Mouse (Mus musculus) lung, embryonic 16.5 days (tissue): ENCODE results near the gene Vrk2. TPM values are rescaled to one million over a fixed set of nuclear protein-coding genes. Genes with fewer than 3 reads are reported as not detected.

Experiments used
- ATAC-seq: fragments of 200-750 bp; cut with Nextera tagmentation; 2 replicates; pipeline ENCODE4 v1.8.0; 2017; ENCODE audit warnings: low read depth, mild to moderate bottlenecking, moderate library complexity
- H3K27ac ChIP-seq: fragments of 300-500 bp; sonication (generic); 2 replicates; pipeline ENCODE4 v1.5.1; 2014; ENCODE audit warnings: mild to moderate bottlenecking, control low read depth, low read length
- H3K27me3 ChIP-seq: fragments of 300-500 bp; sonication (generic); 2 replicates; pipeline ENCODE4 v1.6.1; 2014; ENCODE audit warnings: low read depth, low read length, mixed read lengths; ENCODE audit not compliant: control insufficient read depth, insufficient read depth
- H3K36me3 ChIP-seq: fragments of 300-500 bp; sonication (generic); 2 replicates; pipeline ENCODE4 v1.6.1; 2014; ENCODE audit warnings: low read length; ENCODE audit not compliant: control insufficient read depth, insufficient read depth
- H3K4me1 ChIP-seq: fragments of 300-500 bp; sonication (generic); replicated peaks from 2 replicates; pipeline ENCODE4 v1.6.1; 2014; ENCODE audit warnings: low read length, mixed read lengths; ENCODE audit not compliant: control insufficient read depth, insufficient read depth
- H3K4me2 ChIP-seq: fragments of 300-500 bp; sonication (generic); 2 replicates; pipeline ENCODE4 v1.6.1; 2014; ENCODE audit warnings: low read depth, low read length, control low read depth
- H3K4me3 ChIP-seq: fragments of 300-500 bp; sonication (generic); 2 replicates; pipeline ENCODE4 v1.5.1; 2014; ENCODE audit warnings: mild to moderate bottlenecking, low read length, control low read depth
- H3K9ac ChIP-seq: fragments of 300-500 bp; sonication (generic); 2 replicates; pipeline ENCODE4 v1.6.1; 2014; ENCODE audit warnings: low read length, control low read depth
- H3K9me3 ChIP-seq: fragments of 300-500 bp; sonication (generic); 2 replicates; pipeline ENCODE4 v1.6.1; 2016; ENCODE audit warnings: low read length; ENCODE audit not compliant: control insufficient read depth
- WGBS: fragments of 180-500 bp; shearing (Covaris S2); extraction: QIAGEN DNeasy Blood & Tissue Kit; methylation state at CpG from one replicate; pipeline ENCODE4 v1.1.7; 2014; 5-methylcytosine and 5-hydroxymethylcytosine counted together
- polyA plus RNA-seq: library from polyadenylated mRNA; unstranded; fragments of >200 nt; fragmentation: Nextera tagmentation; extraction: Ambion mirVana; gene quantifications from 2 replicates; pipeline ENCODE4 v1.2.1, GENCODE M21; 2015

Gene Vrk2
- polyA plus RNA-seq, 1 experiment from 2014 or later = 20.7 TPM

DNA sequence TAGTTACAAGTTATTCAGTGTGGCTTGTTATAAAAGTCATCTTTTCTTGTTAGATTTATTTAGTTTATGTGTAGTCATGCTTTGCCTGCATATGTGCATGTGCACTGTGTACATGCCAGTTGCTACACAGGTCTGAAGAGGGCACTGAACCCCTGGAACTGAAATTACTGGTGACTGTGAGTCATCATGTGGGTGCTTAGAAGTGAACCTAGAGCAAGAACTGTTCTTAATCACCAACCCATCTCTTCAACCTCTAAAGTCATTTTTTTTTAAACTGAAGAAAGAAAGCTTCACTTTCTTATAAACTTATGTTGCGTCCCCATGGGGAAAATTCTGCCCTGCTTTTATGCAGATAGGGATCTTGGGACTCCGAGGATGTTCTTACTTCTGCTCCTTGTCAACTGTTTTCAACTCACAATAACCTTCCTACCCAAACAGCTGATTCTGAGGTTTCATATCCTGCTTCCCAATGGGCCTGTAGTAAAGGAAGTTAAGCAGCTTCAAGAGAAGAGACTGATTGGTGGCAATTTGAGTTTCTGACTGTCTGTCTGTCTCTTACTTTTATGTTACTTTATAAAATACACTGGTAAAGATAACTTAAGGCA is 7.9 kb upstream of the Vrk2 start:
- no peaks in the 10 kb centered on the region for H3K9me3 ChIP-seq
- H3K27me3 ChIP-seq = no peaks in the 10 kb centered on the region
- no peak for ATAC-seq
- no peaks in the 10 kb centered on the region for H3K36me3 ChIP-seq
- no peak overlapping the region for H3K9ac ChIP-seq
- H3K4me2 ChIP-seq = no peak overlapping the region
- WGBS = 81% methylated on average over 2 of the region's 2 CpGs
- no peak overlapping the region for H3K27ac ChIP-seq
- H3K4me1 ChIP-seq = no peaks in the 10 kb centered on the region
- no peak overlapping the region for H3K4me3 ChIP-seq

- ATAC-seq = no peak
- WGBS = 80% methylated on average over 4 of the region's 4 CpGs
- no peaks in the 10 kb centered on the region for H3K4me1 ChIP-seq
- H3K4me3 ChIP-seq = no peak overlapping the region
- no peak overlapping the region for H3K9ac ChIP-seq
- H3K27ac ChIP-seq = no peak overlapping the region
- H3K9me3 ChIP-seq = no peaks in the 10 kb centered on the region
- H3K36me3 ChIP-seq = no peaks in the 10 kb centered on the region
- H3K4me2 ChIP-seq = no peak overlapping the region
- no peaks in the 10 kb centered on the region for H3K27me3 ChIP-seq
Observed at GRCm38 (mm10) chr11:26600692-26601091, 6.9 kb upstream of the Vrk2 start.

- Histone ChIP-seq H3K9me3 (no peaks in the 10 kb centered on the region), H3K4me1 (no peaks in the 10 kb centered on the region), H3K27me3 (no peaks in the 10 kb centered on the region), H3K4me3 (no peak overlapping the region), H3K4me2 (no peak overlapping the region), H3K36me3 (no peaks in the 10 kb centered on the region), H3K27ac (no peak overlapping the region), H3K9ac (no peak overlapping the region)
- 44% methylated on average over 1 of the region's 1 CpGs for WGBS
- ATAC-seq = no peak
Observed at GRCm38 (mm10) chr11:26598876-26599275, 5.1 kb upstream of the Vrk2 start.

DNA sequence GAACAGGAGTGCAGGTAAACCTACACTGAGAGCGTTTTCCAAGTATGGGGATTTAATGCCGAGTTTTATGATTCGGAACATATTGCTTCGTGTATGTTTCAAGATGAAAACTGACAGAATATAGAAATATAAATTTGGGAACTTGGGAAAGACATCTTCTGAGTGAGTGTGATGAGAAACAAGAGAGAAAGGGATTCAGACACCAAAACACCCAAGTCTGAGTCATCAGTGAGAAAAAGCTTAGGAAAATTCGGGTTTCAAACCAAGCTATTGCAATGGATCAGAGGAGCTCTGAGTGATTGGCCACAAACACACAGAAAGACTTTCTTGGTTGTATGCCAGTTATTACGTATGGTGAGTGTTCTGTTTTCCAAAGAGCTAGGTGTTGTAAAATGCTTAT is 4.0 kb upstream of the Vrk2 start:
- ATAC-seq = no peak
- no peaks in the 10 kb centered on the region for H3K27me3 ChIP-seq
- 72% methylated on average over 6 of the region's 6 CpGs for WGBS
- no peaks in the 10 kb centered on the region for H3K9me3 ChIP-seq
- H3K4me1 ChIP-seq = no peaks in the 10 kb centered on the region; the same call in 1 of the 2 replicates
- H3K4me3 ChIP-seq = no peak overlapping the region
- no peak overlapping the region for H3K4me2 ChIP-seq
- no peak overlapping the region for H3K9ac ChIP-seq
- no peak overlapping the region for H3K27ac ChIP-seq
- H3K36me3 ChIP-seq = no peaks in the 10 kb centered on the region

DNA sequence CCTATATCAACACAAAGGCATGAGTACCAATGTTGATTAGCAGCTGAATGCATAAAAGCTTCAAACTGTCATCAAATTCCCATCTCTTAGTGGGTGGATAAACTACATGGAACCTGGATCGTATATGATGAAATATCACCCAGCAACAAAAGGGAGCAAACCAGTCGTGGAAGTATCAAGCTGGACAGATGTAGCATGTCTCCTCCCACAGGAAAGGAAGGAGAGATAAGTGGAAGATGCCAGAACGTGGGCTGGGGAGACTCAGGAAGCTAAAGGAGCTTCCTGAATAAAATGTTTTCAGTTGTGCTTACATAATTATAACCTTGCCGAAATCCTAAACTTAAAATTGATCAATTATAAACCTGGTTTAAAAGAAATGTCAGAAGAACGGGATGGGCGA is 3.3 kb upstream of the Vrk2 start:
- ATAC-seq = no peak
- no peaks in the 10 kb centered on the region for H3K36me3 ChIP-seq
- whole genome bisulfite sequencing = 48% methylated on average over 6 of the region's 6 CpGs
- H3K4me1 ChIP-seq = no peaks in the 10 kb centered on the region; the same call in 1 of the 2 replicates
- no peaks in the 10 kb centered on the region for H3K9me3 ChIP-seq
- no peak overlapping the region for H3K9ac ChIP-seq
- H3K27me3 ChIP-seq = no peaks in the 10 kb centered on the region
- H3K4me2 ChIP-seq = no peak overlapping the region
- no peak overlapping the region for H3K27ac ChIP-seq
- no peak overlapping the region for H3K4me3 ChIP-seq

GRCm38 (mm10) chr11:26596186-26596585 is 2.4 kb upstream of the Vrk2 start:
- 72% methylated on average over 1 of the region's 1 CpGs for WGBS
- H3K9ac ChIP-seq = no peak overlapping the region
- no peaks in the 10 kb centered on the region; the same call in 1 of the 2 replicates for H3K4me1 ChIP-seq
- no peaks in the 10 kb centered on the region for H3K9me3 ChIP-seq
- no peaks in the 10 kb centered on the region for H3K36me3 ChIP-seq
- H3K27ac ChIP-seq = no peak overlapping the region
- no peaks in the 10 kb centered on the region for H3K27me3 ChIP-seq
- no peak overlapping the region for H3K4me3 ChIP-seq
- ATAC-seq = no peak
- no peak overlapping the region for H3K4me2 ChIP-seq

GRCm38 (mm10) chr11:26594487-26594886 is 688 bp upstream of the Vrk2 start:
- Histone ChIP-seq H3K27ac (no peak overlapping the region), H3K4me2 (no peak overlapping the region), H3K4me1 (no peaks in the 10 kb centered on the region; the same call in 1 of the 2 replicates), H3K9ac (no peak overlapping the region), H3K36me3 (no peaks in the 10 kb centered on the region; the same call in 1 of the 2 replicates), H3K27me3 (no peaks in the 10 kb centered on the region), H3K4me3 (no peak overlapping the region), H3K9me3 (no peaks in the 10 kb centered on the region)
- WGBS = 86% methylated on average over 1 of the region's 1 CpGs
- no peak for ATAC-seq

DNA sequence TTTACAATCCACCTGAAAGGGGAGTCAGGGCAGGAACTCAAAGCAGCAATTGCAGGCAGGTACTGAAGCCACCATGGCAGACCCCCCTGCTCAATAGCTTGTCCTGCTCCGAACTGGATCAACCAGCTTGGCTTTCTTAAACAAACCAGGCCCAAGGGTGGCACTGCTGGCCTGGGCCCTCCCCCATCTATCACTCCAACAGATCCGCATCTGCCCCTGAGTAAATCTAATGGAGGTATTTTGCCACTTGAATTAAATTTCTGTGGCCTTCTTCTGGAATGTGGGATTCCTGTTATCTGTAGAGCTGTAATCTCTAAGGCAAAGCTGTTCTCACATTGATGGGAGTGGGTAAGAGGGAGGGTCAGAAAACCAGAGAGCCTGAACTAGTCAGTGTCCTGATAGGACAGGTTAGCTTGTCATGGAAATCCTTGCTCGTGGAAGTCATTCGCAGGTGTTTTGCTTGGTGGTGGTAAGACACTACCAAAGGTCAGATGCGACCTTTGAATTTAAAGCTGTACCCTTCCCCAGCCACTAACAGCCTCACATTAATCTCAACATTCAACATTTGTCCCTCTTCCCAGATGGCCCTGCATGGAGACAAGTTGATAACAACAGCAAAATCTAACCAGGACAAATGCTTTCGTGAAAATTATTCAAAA is 1.3 kb downstream of the Vrk2 start:
- ATAC-seq = no peak
- Histone ChIP-seq H3K9ac (peak overlapping the region; percentile 89), H3K9me3 (no peaks in the 10 kb centered on the region), H3K4me1 (no peaks in the 10 kb centered on the region; the same call in 1 of the 2 replicates), H3K36me3 (no peaks in the 10 kb centered on the region; the same call in none of the 2 replicates), H3K4me2 (peak overlapping the region; percentile 66), H3K27ac (peak overlapping the region; percentile 83), H3K4me3 (peak overlapping the region; percentile 82), H3K27me3 (no peaks in the 10 kb centered on the region)
- 25% methylated on average over 6 of the region's 6 CpGs for WGBS

- Histone ChIP-seq H3K9ac (no peak overlapping the region), H3K4me1 (no peaks in the 10 kb centered on the region), H3K4me2 (no peak overlapping the region), H3K27ac (no peak overlapping the region), H3K4me3 (no peak overlapping the region), H3K36me3 (no peaks in the 10 kb centered on the region; the same call in none of the 2 replicates), H3K9me3 (no peaks in the 10 kb centered on the region), H3K27me3 (no peaks in the 10 kb centered on the region)
- WGBS = 91% methylated on average over 1 of the region's 1 CpGs
- ATAC-seq = no peak
Observed at GRCm38 (mm10) chr11:26587184-26587524, 6.6 kb downstream of the Vrk2 start.
